Mouse (Mus musculus) midbrain, embryonic 14.5 days (tissue): ENCODE measurements around the gene Pde10a. TPM values are rescaled to one million over a fixed set of nuclear protein-coding genes. Genes with fewer than 3 reads are reported as not detected.

Experiments used
- ATAC-seq: fragments of 200-750 bp; cut with Nextera tagmentation; 2 replicates; pipeline ENCODE4 v1.8.0; 2017; ENCODE audit warnings: moderate number of reproducible peaks, moderate library complexity; ENCODE audit not compliant: low FRiP score, low TSS enrichment
- DNase-seq: peaks from one replicate; pipeline ENCODE4 v3.0.0-alpha.2; 2015
- H3K27ac ChIP-seq: fragments of 300-500 bp; sonication (generic); replicated peaks from 2 replicates; pipeline ENCODE4 v1.5.1; 2014; ENCODE audit warnings: mild to moderate bottlenecking, low read depth, low read length, moderate library complexity
- H3K27me3 ChIP-seq: fragments of 300-500 bp; sonication (generic); 2 replicates; pipeline ENCODE4 v1.6.1; 2014; ENCODE audit warnings: low read length, control low read depth, mixed read lengths; ENCODE audit not compliant: control insufficient read depth, insufficient read depth
- H3K36me3 ChIP-seq: fragments of 300-500 bp; sonication (generic); 2 replicates; pipeline ENCODE4 v1.6.1; 2014; ENCODE audit warnings: low read length, control low read depth; ENCODE audit not compliant: control insufficient read depth, insufficient read depth
- H3K4me1 ChIP-seq: fragments of 300-500 bp; sonication (generic); 2 replicates; pipeline ENCODE4 v1.6.1; 2014; ENCODE audit warnings: mild to moderate bottlenecking, antibody characterized with exemption, low read length, control low read depth; ENCODE audit not compliant: control insufficient read depth, insufficient read depth
- H3K4me2 ChIP-seq: fragments of 300-500 bp; sonication (generic); 2 replicates; pipeline ENCODE4 v1.6.1; 2014; ENCODE audit warnings: mild to moderate bottlenecking, low read length, moderate library complexity
- H3K4me3 ChIP-seq: fragments of 300-500 bp; sonication (generic); replicated peaks from 2 replicates; pipeline ENCODE4 v1.5.1; 2014; ENCODE audit warnings: low read depth, low read length
- H3K9ac ChIP-seq: fragments of 300-500 bp; sonication (generic); replicated peaks from 2 replicates; pipeline ENCODE4 v1.6.1; 2014; ENCODE audit warnings: mild to moderate bottlenecking, low read length, moderate library complexity
- H3K9me3 ChIP-seq: fragments of 300-500 bp; sonication (generic); 2 replicates; pipeline ENCODE4 v1.6.1; 2016; ENCODE audit warnings: low read length, control low read depth, mixed read lengths; ENCODE audit not compliant: control insufficient read depth
- WGBS: fragments of 180-500 bp; shearing (Covaris S2); extraction: QIAGEN DNeasy Blood & Tissue Kit; methylation state at CpG from one replicate; pipeline ENCODE4 v1.1.7; 2014; 5-methylcytosine and 5-hydroxymethylcytosine counted together
- polyA plus RNA-seq: library from polyadenylated mRNA; unstranded; fragments of >200 nt; fragmentation: Nextera tagmentation; extraction: Ambion mirVana; gene quantifications from 2 replicates; pipeline ENCODE4 v1.2.1, GENCODE M21; 2014

Gene Pde10a
- polyA plus RNA-seq, 1 experiment from 2014 or later = 14.1 TPM

DNA sequence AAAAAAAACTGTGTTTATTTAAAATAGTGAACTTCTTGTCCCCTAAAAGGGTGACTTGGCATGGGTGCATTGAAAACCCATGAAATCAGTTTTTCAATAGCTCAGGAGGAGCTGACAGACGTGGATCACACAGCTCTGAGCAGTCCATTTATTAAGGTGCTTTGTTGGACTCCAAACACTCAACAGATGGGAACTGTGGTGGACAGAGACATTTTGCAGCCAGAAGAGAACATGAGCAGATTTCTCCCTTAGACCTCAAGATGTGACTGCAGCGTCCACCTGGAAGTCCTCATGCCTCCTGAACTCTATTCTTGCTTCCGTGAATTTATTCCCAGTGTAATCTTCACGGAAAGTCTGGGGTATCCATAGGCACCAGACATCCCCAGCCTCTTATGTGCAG is 266.4 kb downstream of the Pde10a start:
- Histone ChIP-seq H3K9ac (no peak overlapping the region), H3K4me1 (no peaks in the 10 kb centered on the region), H3K27me3 (peaks cover 8% of the 10 kb centered on the region), H3K36me3 (no peaks in the 10 kb centered on the region), H3K9me3 (no peaks in the 10 kb centered on the region), H3K4me2 (no peak overlapping the region), H3K27ac (no peak overlapping the region), H3K4me3 (no peak overlapping the region)
- no peak for ATAC-seq
- 64% methylated on average over 4 of the region's 4 CpGs for WGBS
- no peak for DNase-seq

DNA sequence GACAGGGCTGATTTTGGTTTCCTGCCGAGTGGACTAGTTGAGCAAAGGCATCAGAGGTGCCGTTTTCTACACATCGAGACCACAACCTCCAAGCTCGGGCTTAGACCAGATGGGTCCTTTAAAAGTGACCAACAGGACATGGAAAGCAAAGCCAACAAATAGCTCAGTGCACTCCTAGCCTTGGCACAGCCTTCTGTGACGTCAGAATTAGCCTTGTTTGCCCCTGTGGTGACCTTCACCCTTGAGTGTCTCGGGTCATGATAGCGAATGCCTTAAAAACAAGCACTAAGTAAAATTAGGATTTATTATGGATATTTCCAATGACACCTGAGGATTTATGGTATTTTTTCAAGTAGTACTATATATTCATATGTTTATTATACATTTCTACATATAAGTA is 267.4 kb downstream of the Pde10a start:
- no peaks in the 10 kb centered on the region for H3K9me3 ChIP-seq
- H3K9ac ChIP-seq = no peak overlapping the region
- no peak for ATAC-seq

DNA sequence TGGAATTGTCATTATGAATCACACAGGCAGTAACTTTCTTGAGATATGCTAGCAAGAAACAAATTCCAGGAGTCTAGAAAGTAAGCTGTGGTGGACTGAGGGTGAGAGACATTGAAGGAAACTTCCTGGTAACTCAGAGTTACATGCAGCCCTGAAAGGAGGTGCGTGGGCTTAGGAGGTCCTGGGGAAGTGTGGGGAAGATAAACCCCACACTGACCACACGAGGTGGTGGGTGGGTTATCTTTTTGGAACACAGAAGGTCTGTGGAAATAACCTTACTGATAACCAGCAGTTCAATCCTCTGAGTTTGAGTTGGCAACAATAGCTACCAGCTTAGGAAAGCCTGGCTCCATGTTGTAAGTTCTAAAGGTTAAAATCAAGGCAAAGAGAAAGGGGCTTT is 272.5 kb downstream of the Pde10a start:
- H3K4me2 ChIP-seq = no peak overlapping the region
- no peak overlapping the region for H3K9ac ChIP-seq
- H3K4me3 ChIP-seq = no peak overlapping the region
- no peaks in the 10 kb centered on the region for H3K36me3 ChIP-seq
- DNase-seq = no peak
- H3K27me3 ChIP-seq = peaks cover 38% of the 10 kb centered on the region
- peaks cover 4% of the 10 kb centered on the region; the same call in 1 of the 2 replicates for H3K4me1 ChIP-seq
- WGBS = 15% methylated on average over 2 of the region's 2 CpGs
- H3K9me3 ChIP-seq = no peaks in the 10 kb centered on the region
- no peak overlapping the region for H3K27ac ChIP-seq
- no peak for ATAC-seq

More for the DNA sequence above, 267.4 kb downstream of the Pde10a start:
- H3K4me3 ChIP-seq = no peak overlapping the region
- H3K36me3 ChIP-seq = no peaks in the 10 kb centered on the region
- H3K27ac ChIP-seq = no peak overlapping the region
- WGBS = 81% methylated on average over 7 of the region's 7 CpGs
- no peaks in the 10 kb centered on the region for H3K4me1 ChIP-seq
- H3K4me2 ChIP-seq = no peak overlapping the region
- no peak for DNase-seq
- peaks cover 15% of the 10 kb centered on the region for H3K27me3 ChIP-seq

GRCm38 (mm10) chr17:8798531-8799295 is 273.5 kb downstream of the Pde10a start:
- Histone ChIP-seq H3K4me1 (peaks cover 9% of the 10 kb centered on the region), H3K9me3 (no peaks in the 10 kb centered on the region), H3K9ac (no peak overlapping the region), H3K4me2 (no peak overlapping the region), H3K27ac (no peak overlapping the region), H3K4me3 (no peak overlapping the region), H3K36me3 (no peaks in the 10 kb centered on the region), H3K27me3 (peaks cover 38% of the 10 kb centered on the region)
- ATAC-seq (no peak), DNase-seq (peak; percentile 46)
- WGBS = 2% methylated on average over 12 of the region's 12 CpGs

GRCm38 (mm10) chr17:8799296-8799731 is 274.1 kb downstream of the Pde10a start:
- H3K36me3 ChIP-seq = no peaks in the 10 kb centered on the region
- H3K27ac ChIP-seq = no peak overlapping the region
- H3K4me1 ChIP-seq = peaks cover 15% of the 10 kb centered on the region
- peak; percentile 63 for DNase-seq
- H3K4me3 ChIP-seq = no peak overlapping the region
- no peak overlapping the region for H3K4me2 ChIP-seq
- ATAC-seq = no peak
- peaks cover 38% of the 10 kb centered on the region for H3K27me3 ChIP-seq
- WGBS = 1% methylated on average over 10 of the region's 10 CpGs
- H3K9ac ChIP-seq = no peak overlapping the region
- no peaks in the 10 kb centered on the region for H3K9me3 ChIP-seq

DNA sequence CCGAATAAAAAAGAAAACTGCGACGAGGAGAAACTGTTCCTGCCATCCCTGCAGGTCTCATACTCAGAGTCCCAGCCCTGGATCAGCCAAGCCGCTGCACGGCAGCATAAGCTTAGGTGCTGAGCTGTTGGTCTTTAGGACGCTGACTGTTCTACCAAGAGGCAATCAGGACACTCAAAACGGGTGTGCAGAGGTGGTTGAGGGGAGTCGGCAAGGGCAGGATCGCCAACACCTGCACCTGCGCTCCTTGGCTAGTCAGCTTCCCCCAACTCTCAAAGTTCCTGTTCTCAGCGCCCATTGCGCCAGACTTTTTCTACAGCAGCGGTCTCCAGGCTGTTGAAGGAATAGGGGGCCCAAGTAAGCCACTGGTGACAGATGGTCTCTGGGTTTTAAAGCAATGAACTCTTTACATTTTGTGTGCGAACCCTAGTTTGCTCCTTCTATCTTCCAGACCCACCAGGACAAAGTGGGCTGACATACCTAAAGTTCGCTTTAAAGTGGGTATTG is 274.8 kb downstream of the Pde10a start:
- H3K4me2 ChIP-seq = peak overlapping the region; percentile 85
- H3K9ac ChIP-seq = no peak overlapping the region
- no peak overlapping the region for H3K27ac ChIP-seq
- H3K4me1 ChIP-seq = peaks cover 22% of the 10 kb centered on the region
- no peaks in the 10 kb centered on the region for H3K9me3 ChIP-seq
- peak; percentile 54 for DNase-seq
- H3K27me3 ChIP-seq = peaks cover 38% of the 10 kb centered on the region
- ATAC-seq = no peak
- peak overlapping the region; percentile 86 for H3K4me3 ChIP-seq
- H3K36me3 ChIP-seq = no peaks in the 10 kb centered on the region
- WGBS = 2% methylated on average over 15 of the region's 15 CpGs

DNA sequence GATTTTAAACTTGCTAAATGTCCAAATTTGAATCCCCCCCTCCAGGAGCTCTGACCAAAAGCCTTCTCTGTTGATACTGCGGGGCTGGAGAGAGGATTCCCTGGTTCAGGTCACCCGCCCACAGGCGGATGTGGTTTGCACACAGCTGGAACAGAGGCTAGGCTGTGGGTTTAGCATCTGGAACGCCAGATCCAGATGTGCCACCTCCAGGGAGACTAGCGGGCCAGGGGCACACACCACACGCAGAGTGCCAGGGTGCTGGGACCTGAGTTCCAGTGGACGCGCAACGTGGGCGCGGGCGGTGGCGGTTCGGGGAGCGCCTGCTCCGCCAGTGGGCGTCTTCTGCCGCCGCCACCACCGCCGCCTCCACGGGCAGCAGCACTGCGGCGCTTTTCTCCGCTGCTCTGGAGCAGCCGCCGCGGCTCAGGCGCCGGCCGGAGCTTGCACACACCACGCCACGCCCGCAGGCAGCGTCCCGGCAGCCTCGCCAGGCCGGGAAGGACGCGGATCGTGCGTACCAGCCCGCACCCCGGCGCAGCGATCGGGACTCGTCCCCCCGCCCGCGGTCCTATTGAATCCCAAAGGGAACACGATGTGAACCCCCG is 275.4 kb downstream of the Pde10a start:
- under 1% methylated on average over 49 of the region's 53 CpGs for WGBS
- peak overlapping the region; percentile 92 for H3K9ac ChIP-seq
- no peaks in the 10 kb centered on the region for H3K36me3 ChIP-seq
- DNase-seq (peak; percentile 87), ATAC-seq (peak; percentile 59)
- H3K27ac ChIP-seq = peak overlapping the region; percentile 91
- peak overlapping the region; percentile 86 for H3K4me3 ChIP-seq
- H3K9me3 ChIP-seq = no peaks in the 10 kb centered on the region
- peaks cover 36% of the 10 kb centered on the region for H3K27me3 ChIP-seq
- peaks cover 28% of the 10 kb centered on the region for H3K4me1 ChIP-seq
- peak overlapping the region; percentile 85 for H3K4me2 ChIP-seq

- Histone ChIP-seq H3K9ac (peak overlapping the region; percentile 92), H3K4me1 (peaks cover 30% of the 10 kb centered on the region), H3K9me3 (no peaks in the 10 kb centered on the region), H3K27me3 (peaks cover 32% of the 10 kb centered on the region), H3K4me2 (peak overlapping the region; percentile 85), H3K36me3 (no peaks in the 10 kb centered on the region), H3K27ac (peak overlapping the region; percentile 91), H3K4me3 (peak overlapping the region; percentile 86)
- 0% methylated on average over 45 of the region's 72 CpGs for whole genome bisulfite sequencing
- peak; percentile 76 for ATAC-seq
- peak; percentile 85 for DNase-seq
Measured at GRCm38 (mm10) chr17:8801083-8801854, 276.1 kb downstream of the Pde10a start.
